Mouse (Mus musculus): ENCODE measurements around the gene D430042O09Rik. TPM values are rescaled to one million over a fixed set of nuclear protein-coding genes. Genes with fewer than 3 reads are reported as not detected.

D430042O09Rik gene
- polyA plus RNA-seq (2014; fragmentation: Illumina TruSeq; extraction: RNeasy Lipid Tissue Mini Kit (QIAGEN cat#74804); ENCODE audit: low read depth, low replicate concordance): 3.4 TPM

GRCm38 (mm10) chr7:125707593-125708022, at the start of gene D430042O09Rik, which contains the start of gene Gtf3c1:
D430042O09Rik (plus strand) TSS chr7:125707888.
Gtf3c1 (minus strand) TSS chr7:125707780.

Other genes with a start within 250 kb of the D430042O09Rik start
- gene Nsmce1, start 216.3 kb upstream of the D430042O09Rik start, polyA plus RNA-seq (2014; fragmentation: Illumina TruSeq; extraction: RNeasy Lipid Tissue Mini Kit (QIAGEN cat#74804); ENCODE audit: low read depth, low replicate concordance): 14.3 TPM
- gene Il4ra, start 155.8 kb upstream of the D430042O09Rik start, polyA plus RNA-seq (2014; fragmentation: Illumina TruSeq; extraction: RNeasy Lipid Tissue Mini Kit (QIAGEN cat#74804); ENCODE audit: low read depth, low replicate concordance): 2.5 TPM
- 0.19 TPM for gene Il21r, start 104.5 kb upstream of the D430042O09Rik start, polyA plus RNA-seq (2014; fragmentation: Illumina TruSeq; extraction: RNeasy Lipid Tissue Mini Kit (QIAGEN cat#74804); ENCODE audit: low read depth, low replicate concordance)
- 2.3 TPM for gene Gtf3c1, start 108 bp upstream of the D430042O09Rik start, polyA plus RNA-seq (2014; fragmentation: Illumina TruSeq; extraction: RNeasy Lipid Tissue Mini Kit (QIAGEN cat#74804); ENCODE audit: low read depth, low replicate concordance)